Mouse (Mus musculus): Measurements from ENCODE around the gene Tmem127. TPM values are rescaled to one million over a fixed set of nuclear protein-coding genes. Genes with fewer than 3 reads are reported as not detected.

Tmem127 gene
- total and polyA plus RNA-seq, 3 experiments: 11.5 to 15.8 (median 11.9) TPM

GRCm38 (mm10) chr2:127251880-127252527 lies 4.3 kb downstream of the Tmem127 start:
- H3K27ac ChIP-seq (ENCODE audit: insufficient read depth, low read depth): no peak overlapping the region
- H3K9ac ChIP-seq (ENCODE audit: insufficient read depth, low read depth): no peak overlapping the region
- peaks cover 9% of the 10 kb centered on the region for H3K79me2 ChIP-seq (replicated peaks; ENCODE audit: control insufficient read depth, extremely low read depth, insufficient read depth, poor library complexity, severe bottlenecking)
- H3K27me3 ChIP-seq (replicated peaks): no peaks in the 10 kb centered on the region
- in situ Hi-C loops (cut with MboI; ENCODE audit: low pct_ligation_motif_present, low pct_unique_long_range_greater_than_20kb, low sequenced_read_pairs) (no loop called here), dilution Hi-C loops (cut with MboI; ENCODE audit: extremely low pct_ligation_motif_present, extremely low pct_unique_long_range_greater_than_20kb, low sequenced_read_pairs) (no loop called here)
- no peak overlapping the region for H3K4me2 ChIP-seq (ENCODE audit: insufficient read depth, low read depth, poor library complexity, severe bottlenecking)
- no peaks in the 10 kb centered on the region for H3K9me3 ChIP-seq (replicated peaks; ENCODE audit: low read length)
- H3K4me3 ChIP-seq (replicated peaks in 1 of 3; ENCODE audit: low read depth in 2 of 3, low read length in 2 of 3, poor library complexity in 1 of 3): no peak overlapping the region
- DNase-seq (ENCODE audit: extremely low read depth): no peak
- peaks cover 13 to 58% of the 10 kb centered on the region in 2 experiments for H3K36me3 ChIP-seq (replicated peaks in 1 of 2; ENCODE audit: control insufficient read depth in 1 of 2, insufficient read depth in 1 of 2, low read length in 1 of 2)
- H3K4me1 ChIP-seq (ENCODE audit: control insufficient read depth in 1 of 2, insufficient read depth in 2 of 2): peaks cover 0 to 19% of the 10 kb centered on the region in 2 experiments; a peak in 2 of 4 replicates
- TF ChIP-seq PAX5 (IDR thresholded peaks at IDR 0.05; ENCODE audit: low read length) (no peak), ELF1 (IDR thresholded peaks at IDR 0.05; ENCODE audit: low read depth, low read length) (no peak), GABPA (IDR thresholded peaks at IDR 0.05; ENCODE audit: insufficient replicate concordance, low read depth, low read length) (no peak), ZMIZ1 (IDR thresholded peaks at IDR 0.05; ENCODE audit: low read depth, low read length) (no peak), NRF1 (IDR thresholded peaks at IDR 0.05; ENCODE audit: low read depth, low read length) (no peak), NELFE (IDR thresholded peaks at IDR 0.05; ENCODE audit: low read depth, low read length) (no peak), MAZ (IDR thresholded peaks at IDR 0.05; ENCODE audit: low read depth, low read length) (no peak)

GRCm38 (mm10) chr2:127252787-127253186 lies 5.1 kb downstream of the Tmem127 start:
- in situ Hi-C loops (cut with MboI; ENCODE audit: low pct_ligation_motif_present, low pct_unique_long_range_greater_than_20kb, low sequenced_read_pairs): no loop called here
- H3K79me2 ChIP-seq (replicated peaks; ENCODE audit: control insufficient read depth, extremely low read depth, insufficient read depth, poor library complexity, severe bottlenecking): peaks cover 6% of the 10 kb centered on the region
- dilution Hi-C loops (cut with MboI; ENCODE audit: extremely low pct_ligation_motif_present, extremely low pct_unique_long_range_greater_than_20kb, low sequenced_read_pairs): no loop called here
- H3K9me3 ChIP-seq (replicated peaks; ENCODE audit: low read length): no peaks in the 10 kb centered on the region
- no peak overlapping the region for H3K27ac ChIP-seq (ENCODE audit: insufficient read depth, low read depth)
- peaks cover 21 to 66% of the 10 kb centered on the region in 2 experiments for H3K36me3 ChIP-seq (replicated peaks in 1 of 2; ENCODE audit: control insufficient read depth in 1 of 2, insufficient read depth in 1 of 2, low read length in 1 of 2)
- H3K4me3 ChIP-seq (replicated peaks in 1 of 3; ENCODE audit: low read depth in 2 of 3, low read length in 2 of 3, poor library complexity in 1 of 3): no peak overlapping the region
- DNase-seq (ENCODE audit: extremely low read depth): no peak
- H3K4me2 ChIP-seq (ENCODE audit: insufficient read depth, low read depth, poor library complexity, severe bottlenecking): no peak overlapping the region
- TF ChIP-seq HCFC1 (IDR thresholded peaks at IDR 0.05; ENCODE audit: low read depth, low read length) (no peak), MXI1 (IDR thresholded peaks at IDR 0.05; ENCODE audit: low read depth, low read length) (no peak), POLR2A (IDR thresholded peaks at IDR 0.05; ENCODE audit: low read depth, low read length) (no peak), GABPA (IDR thresholded peaks at IDR 0.05; ENCODE audit: insufficient replicate concordance, low read depth, low read length) (no peak), KAT2A (IDR thresholded peaks at IDR 0.05; ENCODE audit: insufficient replicate concordance, low read length) (no peak), MYC (IDR thresholded peaks at IDR 0.05; ENCODE audit: low read depth, low read length) (no peak), ZMIZ1 (IDR thresholded peaks at IDR 0.05; ENCODE audit: low read depth, low read length) (no peak), MAX (IDR thresholded peaks at IDR 0.05; ENCODE audit: low read length) (no peak), NELFE (IDR thresholded peaks at IDR 0.05; ENCODE audit: low read depth, low read length) (no peak), ZKSCAN1 (IDR thresholded peaks at IDR 0.05; ENCODE audit: borderline replicate concordance, low read depth, low read length) (no peak), NRF1 (IDR thresholded peaks at IDR 0.05; ENCODE audit: low read depth, low read length) (no peak), UBTF (IDR thresholded peaks at IDR 0.05; ENCODE audit: low read depth, low read length) (no peak), E2F4 (IDR thresholded peaks at IDR 0.05; ENCODE audit: insufficient replicate concordance, low read depth, low read length) (no peak), USF2 (conservative IDR thresholded peaks at IDR 0.05; ENCODE audit: low read depth, low read length) (no peak), RAD21 (IDR thresholded peaks at IDR 0.05; ENCODE audit: low read depth, low read length) (no peak)
- H3K4me1 ChIP-seq (ENCODE audit: control insufficient read depth in 1 of 2, insufficient read depth in 2 of 2): peaks cover 0 to 19% of the 10 kb centered on the region in 2 experiments; a peak in 2 of 4 replicates
- no peak overlapping the region for H3K9ac ChIP-seq (ENCODE audit: insufficient read depth, low read depth)
- no peaks in the 10 kb centered on the region for H3K27me3 ChIP-seq (replicated peaks)
